Mouse (Mus musculus) adrenal gland, postnatal 4 days (tissue): ENCODE results near the gene Cmss1. TPM values are rescaled to one million over a fixed set of nuclear protein-coding genes. Genes with fewer than 3 reads are reported as not detected.

ENCODE experiments used
- DNase-seq, 2 experiments: peaks; one replicate each; pipeline ENCODE4 v3.0.0; 2021 to 2022; ENCODE audit warnings: low spot score in 2 of 2, mixed read lengths in 2 of 2
- total RNA-seq, 2 experiments: library from RNA; stranded (reverse); gene quantifications; 2 replicates each; pipeline ENCODE4 v1.2.3; 2021

Cmss1 gene
- total RNA-seq, 2 experiments from 2014 or later = 22.8 to 24.4 TPM

DNA sequence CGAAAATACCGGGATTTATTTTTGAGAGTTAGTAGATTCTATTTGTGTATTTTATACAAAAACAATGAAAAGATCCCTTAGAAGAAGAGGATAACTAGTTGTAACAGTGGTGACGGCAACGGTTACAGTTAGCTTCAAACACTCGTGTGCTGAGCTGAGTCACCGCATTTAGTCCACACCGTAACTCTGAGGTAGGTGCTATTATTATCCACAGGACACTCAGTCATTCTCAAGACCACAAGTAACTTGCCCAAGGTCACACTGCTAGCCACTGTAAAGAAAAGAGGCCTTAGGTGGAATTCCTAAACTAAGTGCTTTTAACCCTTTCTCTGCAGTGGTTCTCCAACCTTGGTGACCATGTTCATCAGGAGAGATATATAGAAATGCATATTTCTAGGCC, 79.8 kb downstream of the Cmss1 start:
- no peak for DNase-seq

DNA sequence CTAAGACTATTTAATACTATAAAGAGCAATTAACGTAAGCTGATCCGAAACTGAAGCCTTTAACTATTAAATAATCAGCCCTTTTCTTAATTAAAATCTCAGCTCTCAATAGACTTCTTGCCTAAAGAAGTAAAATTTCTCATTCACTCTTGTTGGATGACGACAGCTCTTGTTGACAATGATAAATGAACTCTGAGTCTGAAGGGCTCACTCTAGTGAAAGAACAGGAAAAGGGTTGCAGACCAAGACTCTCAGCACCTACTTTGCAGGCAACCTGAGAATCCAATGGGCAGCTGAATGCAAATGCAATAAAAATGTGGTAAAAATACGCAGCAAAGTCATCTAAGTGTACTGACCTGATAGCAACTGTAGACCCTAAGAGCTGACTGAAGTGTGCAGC, 81.2 kb downstream of the Cmss1 start:
- DNase-seq = no peak

DNA sequence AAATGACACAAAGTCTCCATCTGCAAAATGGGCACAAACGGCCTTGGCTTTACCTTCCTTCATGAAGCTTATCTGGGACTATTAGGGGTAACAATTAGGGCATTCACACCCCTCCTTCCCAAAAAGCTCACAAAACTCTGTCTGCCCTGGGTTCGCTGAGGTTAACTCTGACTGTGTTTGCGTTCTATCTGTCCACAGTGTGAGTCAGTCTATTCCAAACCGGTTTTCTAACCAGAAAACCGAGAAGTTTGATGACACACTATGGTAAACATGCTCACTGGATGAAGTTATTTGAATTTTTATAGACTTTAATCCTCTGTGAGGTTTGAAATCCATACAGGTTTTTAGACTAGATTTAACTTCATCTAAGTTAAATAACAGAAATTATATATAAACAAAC, 81.6 kb downstream of the Cmss1 start:
- no peak for DNase-seq

DNA sequence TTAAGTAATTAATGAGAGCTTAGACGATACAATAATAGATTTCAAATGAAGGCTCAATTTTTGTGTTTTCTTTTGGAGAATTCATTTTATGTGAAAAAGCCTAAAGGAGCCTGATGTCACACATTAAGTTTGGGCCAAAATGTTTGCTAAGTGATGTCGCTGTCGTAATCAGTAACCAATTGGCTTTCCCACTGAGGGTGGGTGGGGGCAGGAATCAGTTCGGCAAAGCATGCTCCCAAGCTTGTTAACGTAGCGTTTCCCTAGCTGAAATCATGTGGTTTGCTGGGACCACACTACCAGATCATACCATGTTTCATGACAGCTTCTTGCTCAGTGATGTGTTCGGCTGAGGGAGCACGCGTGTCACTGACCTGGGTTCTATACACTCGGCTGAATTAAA, 91.0 kb downstream of the Cmss1 start:
- no peak for DNase-seq

DNA sequence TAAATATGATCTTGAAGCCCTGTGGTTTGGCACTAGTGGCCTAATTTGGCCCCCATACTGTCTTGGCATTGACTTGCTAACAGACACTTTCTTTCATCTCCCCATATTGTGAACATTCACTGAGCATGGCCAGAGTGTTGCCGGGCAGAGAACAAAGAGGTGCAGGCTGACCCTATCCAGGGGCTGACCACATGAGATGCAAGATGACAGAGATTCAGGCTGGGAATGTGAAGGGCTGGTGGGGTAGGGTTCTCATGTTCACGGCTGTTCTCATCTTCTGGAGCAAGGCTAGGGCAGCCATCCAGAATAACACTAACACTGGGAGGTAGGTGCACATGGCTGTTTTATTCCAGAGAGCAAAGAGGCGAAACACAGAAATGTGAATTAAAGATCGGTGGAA, 92.3 kb downstream of the Cmss1 start:
- DNase-seq = no peak

DNA sequence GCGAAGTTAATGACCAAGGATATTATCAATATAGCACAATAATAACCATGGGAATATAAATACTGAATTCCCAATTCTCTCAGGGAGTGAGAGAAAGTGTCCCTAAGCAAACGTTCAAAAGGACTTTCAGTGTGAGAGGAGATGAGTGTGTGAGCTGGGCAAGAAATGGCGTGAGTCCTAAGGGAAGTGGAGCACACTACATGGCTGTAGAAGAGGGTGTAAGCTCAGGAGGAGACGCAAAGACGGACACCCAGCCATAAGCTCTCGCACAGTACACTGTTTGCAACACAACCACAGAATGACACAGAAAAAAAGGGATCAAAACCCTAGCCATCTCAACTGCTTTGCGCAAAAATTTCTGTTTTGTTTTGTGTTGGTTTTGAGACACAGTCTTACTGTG, 93.1 kb downstream of the Cmss1 start:
- no peak for DNase-seq

DNA sequence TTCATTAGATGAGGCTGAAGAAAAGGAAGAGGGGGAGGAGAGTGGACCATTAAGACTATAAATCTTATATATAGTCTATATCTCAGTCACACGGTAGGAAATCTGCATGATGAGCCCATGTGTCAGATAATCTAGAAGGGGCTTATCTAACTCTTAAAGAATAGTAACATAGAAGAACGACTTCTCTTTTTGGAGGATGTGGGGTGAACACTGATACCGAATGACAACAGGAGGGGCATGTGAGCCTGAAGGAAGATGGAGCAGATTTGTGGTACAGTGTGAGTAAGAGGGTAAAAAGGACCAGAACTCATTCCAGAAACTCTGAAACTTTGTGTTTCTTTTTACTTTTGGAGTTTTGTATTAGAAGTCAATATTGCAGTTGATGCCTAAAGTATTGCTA, 97.6 kb downstream of the Cmss1 start:
- no peak for DNase-seq

DNA sequence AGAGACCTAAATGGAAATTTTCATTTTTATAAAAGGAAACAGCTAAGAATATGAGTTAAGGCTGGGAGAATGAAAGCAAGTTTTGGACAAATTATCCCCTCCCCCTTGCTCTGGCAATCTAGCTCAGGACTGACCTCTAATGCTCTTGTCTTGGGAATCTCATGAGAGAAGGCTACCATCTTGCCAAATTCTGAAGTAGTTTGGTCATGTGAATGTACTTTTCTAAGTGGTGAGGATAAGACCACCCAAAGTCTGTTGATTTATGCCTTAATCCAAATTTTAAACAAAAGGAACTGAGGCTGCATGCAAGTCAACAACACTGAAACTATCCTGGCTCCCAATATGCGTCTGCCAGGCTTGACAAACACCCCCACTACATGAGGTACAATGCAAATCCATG, 98.3 kb downstream of the Cmss1 start:
- no peak for DNase-seq

DNA sequence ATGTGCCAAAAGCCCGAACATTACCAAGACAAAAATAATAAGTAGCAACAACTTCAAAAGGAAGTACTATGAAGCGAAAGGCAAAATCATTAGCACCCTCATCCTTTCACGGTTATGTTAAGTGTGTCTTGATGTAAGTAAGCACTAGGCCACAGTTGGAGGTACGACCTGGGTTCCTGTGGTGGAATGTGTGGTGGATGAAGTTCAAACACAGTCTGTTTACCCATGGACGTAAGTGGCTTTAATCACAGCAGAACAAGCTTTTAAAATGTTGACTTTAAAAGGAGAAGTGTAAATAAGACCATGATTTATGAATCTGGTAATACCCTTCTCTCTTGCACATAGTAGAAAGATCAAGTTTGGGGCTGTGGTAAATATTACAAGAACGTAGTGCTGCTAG, 100.5 kb downstream of the Cmss1 start:
- no peak for DNase-seq

DNA sequence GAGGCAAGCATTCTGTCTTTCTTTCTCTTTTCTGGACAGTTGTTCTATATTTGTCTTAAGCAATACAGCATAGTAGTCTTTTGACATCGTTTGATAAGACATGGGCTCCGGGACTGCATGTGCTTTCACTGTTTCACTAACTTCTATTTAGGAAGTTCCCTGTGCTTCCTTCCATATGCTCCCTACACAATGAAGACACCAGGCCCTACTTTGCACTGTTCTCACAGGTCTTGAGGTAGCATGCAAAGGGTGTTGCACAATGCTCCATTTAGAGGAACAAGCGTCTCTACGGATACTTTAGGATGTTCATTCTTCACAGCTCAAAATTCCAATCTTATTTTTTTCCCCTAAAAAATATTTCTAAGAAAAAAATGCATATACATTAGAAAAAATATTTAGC, 101.9 kb downstream of the Cmss1 start:
- DNase-seq = no peak

DNA sequence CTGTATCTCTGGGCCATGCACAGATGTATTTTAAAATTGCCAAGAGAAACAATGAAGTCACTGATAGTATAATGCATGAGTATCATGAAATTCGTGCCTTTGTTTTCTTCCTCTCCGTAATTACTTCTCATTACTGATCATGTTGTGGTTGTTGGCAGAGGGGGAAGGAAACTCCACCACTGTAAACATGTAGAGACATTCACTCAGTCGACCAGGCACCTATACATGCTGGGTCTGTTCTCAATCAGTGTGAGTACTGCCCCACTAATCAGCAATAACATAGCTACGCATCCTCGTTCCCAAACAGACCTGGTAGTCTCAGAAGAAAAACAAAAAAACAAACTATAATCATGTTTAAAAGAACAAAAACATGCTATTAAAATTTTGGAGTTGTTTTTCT, 103.9 kb downstream of the Cmss1 start:
- DNase-seq = no peak

DNA sequence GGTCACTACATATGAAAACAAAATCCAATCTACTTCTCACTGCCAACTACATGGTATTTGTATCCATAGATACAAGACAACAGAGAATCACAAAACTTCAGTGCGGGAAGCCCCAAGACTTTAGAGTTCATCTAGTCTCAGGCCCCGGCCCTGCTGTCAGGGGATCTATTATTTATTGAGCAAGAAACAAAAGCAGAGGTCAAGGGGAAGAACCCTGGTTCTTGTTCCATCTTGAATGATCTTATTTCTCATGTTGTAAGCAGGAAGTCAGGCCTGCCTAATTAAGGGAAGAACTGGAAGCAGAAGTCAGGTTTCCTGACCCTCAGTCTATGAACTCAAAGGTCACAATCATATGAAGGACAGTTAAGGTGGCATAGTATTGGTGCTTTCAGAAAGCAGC, 104.4 kb downstream of the Cmss1 start:
- no peak for DNase-seq

DNA sequence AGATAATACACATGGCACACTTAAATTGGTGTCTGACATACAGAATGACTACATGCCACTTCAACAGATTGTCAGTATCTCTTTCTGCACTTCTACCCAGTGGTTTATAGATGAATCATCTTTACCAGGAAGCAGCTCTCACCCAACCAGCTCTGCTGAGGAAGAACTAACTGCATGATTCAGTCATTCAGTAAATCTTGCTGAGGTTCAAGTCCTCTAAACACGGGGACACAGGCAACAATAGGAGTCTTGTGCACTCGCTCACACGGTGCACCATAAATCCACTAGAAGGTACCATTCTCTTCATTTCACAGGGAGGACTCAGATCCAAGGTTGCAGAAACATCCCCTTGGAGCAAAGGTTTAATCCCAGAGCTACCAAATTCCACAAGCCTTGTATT, 105.8 kb downstream of the Cmss1 start:
- DNase-seq = no peak

DNA sequence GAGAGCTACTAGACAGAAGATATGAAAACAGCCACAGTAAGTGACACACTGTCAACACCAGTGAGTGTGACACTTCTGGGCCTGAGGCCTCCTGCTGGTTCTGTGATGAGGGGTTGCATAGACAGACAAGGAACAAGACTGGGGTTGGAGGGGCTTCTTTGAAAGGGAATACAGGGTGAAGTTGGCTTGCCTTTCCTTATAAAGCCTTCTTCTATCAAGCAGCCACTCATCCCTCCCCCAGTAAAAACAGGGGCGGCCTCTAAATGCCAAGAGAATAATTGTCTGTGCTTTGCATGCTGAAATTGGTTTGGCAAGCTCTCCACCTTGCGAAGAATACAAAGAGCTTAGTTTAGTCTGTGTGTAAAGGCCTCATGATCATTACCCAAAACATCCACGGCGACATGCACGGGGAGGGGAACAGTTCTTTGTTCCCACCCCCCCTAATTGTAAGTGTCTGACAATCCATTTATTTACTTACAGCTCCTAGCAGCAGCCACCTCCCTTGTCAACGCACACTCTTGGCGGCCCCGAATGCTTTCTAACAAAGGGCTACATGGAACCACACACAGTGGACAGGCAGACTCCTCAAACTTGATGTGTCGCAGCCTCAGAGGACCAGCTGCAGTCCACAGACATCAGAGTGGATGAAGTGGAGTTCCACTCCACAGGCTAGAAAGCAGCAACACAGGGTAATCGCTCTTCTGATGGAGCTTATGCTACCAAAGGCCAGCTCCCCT, 110.1 kb downstream of the Cmss1 start:
- no peak for DNase-seq

DNA sequence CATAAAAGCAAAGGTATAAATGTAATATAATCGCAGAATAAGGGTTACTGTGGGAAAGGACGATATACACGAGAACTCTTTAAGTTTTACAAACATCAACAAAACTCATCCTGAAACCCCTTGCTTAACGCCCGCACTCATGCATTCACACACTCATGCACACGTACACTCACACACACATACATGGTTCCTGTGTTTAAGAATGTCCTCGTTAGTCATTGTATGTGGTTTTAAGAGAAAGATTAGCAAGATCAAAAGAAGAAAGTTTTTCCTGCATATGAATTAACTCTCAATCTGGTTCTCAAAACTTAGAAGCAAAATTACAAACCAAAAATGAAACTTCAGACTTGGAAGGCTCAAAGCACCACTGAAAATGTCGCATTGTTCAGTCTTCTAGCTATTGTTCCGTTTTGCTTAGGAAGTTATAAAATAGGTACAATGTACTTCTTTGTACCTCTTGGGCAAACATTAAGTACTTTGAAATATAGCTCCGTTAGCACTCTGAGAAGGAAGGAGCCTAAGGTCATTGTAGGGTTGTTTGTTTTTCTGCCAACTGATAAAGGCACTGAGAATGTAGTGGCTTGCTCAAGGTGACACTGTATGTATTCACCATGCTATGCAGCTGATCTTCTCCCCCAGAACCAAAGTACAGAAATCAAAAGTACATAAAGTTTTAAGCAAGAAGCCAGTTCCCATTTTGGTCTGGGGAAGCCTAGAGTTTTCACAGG, 111.0 kb downstream of the Cmss1 start:
- DNase-seq = no peak

DNA sequence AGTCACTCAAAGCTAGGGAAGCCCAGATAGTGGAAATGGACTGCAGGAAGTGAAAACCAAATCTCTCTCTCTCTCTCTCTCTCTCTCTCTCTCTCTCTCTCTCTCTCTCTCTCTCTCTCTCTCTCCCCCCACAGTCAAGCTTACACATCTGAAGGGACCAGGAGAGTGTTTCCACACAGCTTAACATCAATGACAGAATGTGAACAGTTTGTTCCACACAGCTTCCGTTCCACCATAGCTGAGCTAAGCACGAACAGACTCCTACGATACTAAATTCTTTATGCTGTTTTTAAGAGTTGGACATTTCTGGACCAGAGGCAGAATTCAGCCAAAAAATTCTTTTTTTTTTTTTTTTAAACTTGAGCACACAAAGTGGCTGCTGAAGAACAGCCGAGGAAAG, 114.8 kb downstream of the Cmss1 start:
- DNase-seq = no peak

DNA sequence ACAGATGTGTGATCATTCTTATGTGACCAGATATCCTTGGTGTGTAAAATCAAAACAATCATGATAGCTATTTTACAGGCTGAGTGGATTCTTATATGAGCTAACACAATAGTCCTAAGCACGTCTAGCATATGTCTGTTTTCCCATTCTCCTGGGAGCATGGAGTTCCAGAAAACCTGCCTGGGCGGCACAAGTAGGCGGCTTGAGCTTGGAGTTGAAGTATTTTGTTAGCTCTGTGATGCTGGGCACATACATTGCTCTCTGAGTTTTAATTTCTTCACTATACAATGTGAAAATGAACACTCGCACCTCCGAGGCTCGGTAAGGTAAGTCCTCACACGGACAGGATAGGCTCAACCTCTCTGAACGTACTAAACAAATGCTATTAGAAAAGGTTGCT, 116.0 kb downstream of the Cmss1 start:
- no peak for DNase-seq

DNA sequence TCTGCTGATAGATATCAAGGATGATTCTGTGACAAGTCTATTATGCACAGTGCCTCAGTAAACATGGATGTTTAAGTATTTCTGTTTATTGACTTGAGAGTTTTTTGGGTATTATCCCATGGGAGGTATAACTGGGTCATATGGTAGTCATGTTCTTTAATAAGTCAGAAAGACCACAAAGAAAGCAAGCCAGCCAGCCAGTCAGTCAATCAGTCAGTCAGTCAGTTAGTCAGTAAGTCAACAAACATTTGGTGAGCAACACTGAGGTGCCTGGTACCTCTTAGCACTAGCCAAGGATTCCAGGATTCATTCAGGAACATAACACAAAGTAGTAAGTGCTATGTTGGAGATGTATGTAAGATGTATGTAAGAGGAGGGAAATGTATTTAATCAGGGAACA, 118.0 kb downstream of the Cmss1 start:
- DNase-seq = no peak

DNA sequence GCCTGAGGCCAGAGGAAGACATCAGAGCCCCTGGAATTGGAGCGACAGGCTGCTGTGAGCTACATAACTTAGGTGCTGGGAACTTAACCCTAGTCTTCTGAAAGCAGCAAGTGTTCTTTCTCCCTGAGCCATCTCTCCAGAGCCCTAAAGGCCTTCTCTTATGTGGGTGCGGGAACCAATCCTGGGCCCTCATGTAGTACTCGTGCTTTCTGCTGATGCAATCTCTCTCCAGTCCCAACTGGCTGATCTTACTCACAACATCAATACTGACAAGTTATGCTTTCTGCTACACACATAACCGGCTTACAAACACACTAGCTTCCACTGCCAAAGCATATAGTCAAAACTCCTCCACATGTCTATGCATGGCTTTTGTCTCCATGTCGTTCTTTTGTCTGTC, 120.4 kb downstream of the Cmss1 start:
- no peak for DNase-seq

DNA sequence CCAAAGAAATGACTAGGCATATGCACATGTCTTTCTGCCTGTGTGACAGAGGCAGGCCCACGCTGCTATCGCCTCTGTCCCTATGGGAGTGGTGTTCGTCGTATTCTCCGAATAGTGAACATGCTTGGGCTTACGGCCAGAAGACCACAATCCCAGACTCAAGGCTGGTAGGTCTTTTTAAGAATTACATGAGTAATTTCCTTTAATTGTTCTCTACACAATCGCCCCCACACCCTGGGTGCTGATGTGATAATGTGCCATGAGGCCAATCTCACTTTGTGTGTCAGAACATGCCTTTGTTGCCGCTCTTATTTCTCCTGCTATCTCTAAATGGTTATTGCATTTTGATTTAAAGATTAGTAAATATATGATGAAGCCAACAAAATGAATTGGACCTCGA, 121.4 kb downstream of the Cmss1 start:
- DNase-seq = no peak

DNA sequence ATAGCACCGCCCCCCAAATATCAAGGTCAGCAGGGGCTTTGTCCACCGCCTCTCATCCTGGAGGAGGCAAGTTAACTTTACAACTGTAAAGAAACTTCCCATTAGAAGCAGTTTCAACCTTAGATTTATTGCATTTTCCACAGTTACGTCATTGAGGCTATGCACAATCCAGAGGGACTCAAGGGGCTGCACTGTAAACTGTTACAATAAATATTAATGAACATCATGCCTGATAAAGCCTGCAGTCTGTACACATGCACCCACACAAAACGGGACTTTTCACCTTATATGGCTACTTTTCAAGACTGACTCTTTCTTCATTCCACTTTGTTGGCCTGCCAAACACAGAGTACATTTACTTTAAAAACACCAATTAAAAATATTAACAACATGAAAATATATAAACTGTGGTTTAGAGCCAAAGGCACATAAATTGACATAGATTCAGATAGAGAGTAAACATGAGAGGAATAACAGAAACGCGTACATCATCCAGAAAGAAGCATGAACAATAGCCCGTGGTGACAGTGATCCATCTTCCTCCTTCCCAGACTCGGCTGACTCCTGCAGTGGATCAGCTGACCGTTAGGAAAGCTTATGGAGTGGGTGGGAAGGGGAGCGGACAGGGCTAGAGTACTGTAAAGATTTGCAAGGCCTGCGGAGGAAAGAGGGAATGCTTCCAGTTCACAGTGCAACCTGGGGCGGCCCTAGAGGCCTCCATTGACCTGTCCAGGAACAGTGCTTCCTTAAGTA, 122.4 kb downstream of the Cmss1 start:
- no peak for DNase-seq

DNA sequence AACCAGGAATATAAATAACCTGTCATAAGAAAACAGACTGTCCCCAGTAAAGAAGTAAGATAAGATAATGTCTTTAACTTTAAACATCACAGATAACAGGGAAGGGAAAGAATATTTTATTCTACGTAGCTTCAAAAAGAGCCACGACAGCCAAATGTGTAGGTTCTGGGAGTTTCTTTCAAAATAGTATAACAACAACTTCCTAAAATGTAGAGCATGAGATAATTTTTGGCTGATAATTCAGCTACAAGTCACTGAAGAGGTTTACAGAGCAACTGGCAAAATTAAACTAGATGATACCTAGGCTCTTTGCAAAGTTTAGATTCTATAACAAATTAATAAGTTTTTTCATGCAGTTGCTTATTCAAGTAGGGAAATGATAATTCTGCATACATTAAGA, 123.2 kb downstream of the Cmss1 start:
- DNase-seq = no peak
